Mouse (Mus musculus) right cerebral cortex, postnatal 36 days (tissue): ENCODE measurements around the gene Dhx37.
A peak's percentile ranks its signal among the peaks of the same experiment; 100 is the strongest.
"Not testable (repeated sequence)": the region's sequence is repeated elsewhere in the genome, so short reads cannot be mapped to it uniquely, and the experiment has no call there.

ENCODE experiments used
- DNase-seq, 2 experiments: peaks; one replicate each; pipeline ENCODE4 v3.0.0; 2022; ENCODE audit warnings: low spot score in 2 of 2, mixed read lengths in 1 of 2

The Dhx37 gene

GRCm38 (mm10) chr5:125389579-125390441 is 44.1 kb downstream of the Dhx37 start, which contains the start of gene Ubc:
Ubc (minus strand) TSS chr5:125390202.
- peak; percentile 66 to 70 for DNase-seq

- DNase-seq, result peak; percentile 68 to 76
These were observed 44.8 kb downstream of the Dhx37 start, which contains the start of gene Gm10382 for GRCm38 (mm10) chr5:125389131-125389578. Gm10382 (plus strand) TSS chr5:125389322.

GRCm38 (mm10) chr5:125388358-125389092 is 45.4 kb downstream of the Dhx37 start:
- DNase-seq, result no peak

GRCm38 (mm10) chr5:125387295-125387694 is 46.6 kb downstream of the Dhx37 start:
- DNase-seq, result not testable (repeated sequence)

- no peak for DNase-seq
These were observed 48.5 kb downstream of the Dhx37 start for GRCm38 (mm10) chr5:125385215-125385940.

- DNase-seq, result no peak
These were observed 49.3 kb downstream of the Dhx37 start for GRCm38 (mm10) chr5:125384512-125385214.

GRCm38 (mm10) chr5:125383637-125384420 is 50.1 kb downstream of the Dhx37 start:
- no peak for DNase-seq

GRCm38 (mm10) chr5:125382673-125383558 is 51.0 kb downstream of the Dhx37 start:
- DNase-seq, result no peak

- no peak for DNase-seq
These were observed 51.8 kb downstream of the Dhx37 start for GRCm38 (mm10) chr5:125381954-125382672.

GRCm38 (mm10) chr5:125378919-125379318 is 55.0 kb downstream of the Dhx37 start:
- no peak for DNase-seq

GRCm38 (mm10) chr5:125377214-125377613 is 56.7 kb downstream of the Dhx37 start:
- no peak for DNase-seq

- DNase-seq, result no peak
These were observed 58.0 kb downstream of the Dhx37 start for GRCm38 (mm10) chr5:125375871-125376270.

GRCm38 (mm10) chr5:125372027-125372426 is 61.9 kb downstream of the Dhx37 start:
- no peak for DNase-seq

GRCm38 (mm10) chr5:125370950-125371693 is 62.8 kb downstream of the Dhx37 start:
- DNase-seq, result no peak

- peak; percentile 45 to 57 for DNase-seq
These were observed 65.4 kb downstream of the Dhx37 start for GRCm38 (mm10) chr5:125368568-125368967.

- no peak for DNase-seq
These were observed 65.8 kb downstream of the Dhx37 start for GRCm38 (mm10) chr5:125368156-125368555.

GRCm38 (mm10) chr5:125364851-125365429 is 69.0 kb downstream of the Dhx37 start:
- no peak for DNase-seq

GRCm38 (mm10) chr5:125363894-125364293 is 70.0 kb downstream of the Dhx37 start:
- DNase-seq, result no peak
